Mouse (Mus musculus) T-helper 17 cell (primary cell): ENCODE data around the gene Gm15557.
"Not testable (repeated sequence)": the region's sequence is repeated elsewhere in the genome, so short reads cannot be mapped to it uniquely, and the experiment has no call there.

Source experiments
- in situ Hi-C, 2 experiments: fragments of 300-600 bp; cut with MboI, MseI; formaldehyde crosslinking; loops; 1 replicate in 1 of 2; 2 replicates in 1 of 2; pipeline ENCODE4 v1.15.1; 2025; ENCODE audit warnings: high pct_unique_total_duplicates in 2 of 2

The Gm15557 gene

GRCm38 (mm10) chr2:155940681-155941080, at the start of gene Gm15557:
Gene Gm15557, plus strand, starts transcription at chr2:155940728.
- in situ Hi-C loops = loop anchor here (5.0 kb wide), 1 partner anchor 88 kb away; no protein-coding TSS in a partner anchor

- in situ Hi-C loops = no loop called here
These were observed 46.1 kb upstream of the Gm15557 start for GRCm38 (mm10) chr2:155894307-155895045.

GRCm38 (mm10) chr2:155895046-155895735, 45.3 kb upstream of the Gm15557 start:
- in situ Hi-C loops = no loop called here

- in situ Hi-C loops = no loop called here
These were observed 37.4 kb upstream of the Gm15557 start for GRCm38 (mm10) chr2:155902989-155903631.

- in situ Hi-C loops = no loop called here
These were observed 36.9 kb upstream of the Gm15557 start for GRCm38 (mm10) chr2:155903632-155904008.

GRCm38 (mm10) chr2:155914684-155915083, 25.8 kb upstream of the Gm15557 start:
- in situ Hi-C loops = no loop called here

- in situ Hi-C loops = no loop called here
These were observed 17.4 kb upstream of the Gm15557 start for GRCm38 (mm10) chr2:155923143-155923542.

- in situ Hi-C loops = not testable (repeated sequence)
These were observed 15.3 kb upstream of the Gm15557 start for GRCm38 (mm10) chr2:155925213-155925612.

- in situ Hi-C loops = no loop called here
These were observed 11.7 kb upstream of the Gm15557 start for GRCm38 (mm10) chr2:155928711-155929345.

GRCm38 (mm10) chr2:155929531-155930442, 10.7 kb upstream of the Gm15557 start, which contains the start of gene Uqcc1:
Gene Uqcc1, minus strand, starts transcription at chr2:155930310.
- in situ Hi-C loops = no loop called here

- in situ Hi-C loops = loop anchor here (5.0 kb wide), 1 partner anchor 88 kb away; no protein-coding TSS in a partner anchor
These were observed 515 bp upstream of the Gm15557 start for GRCm38 (mm10) chr2:155939897-155940529.

GRCm38 (mm10) chr2:155941697-155942442, 1.3 kb downstream of the Gm15557 start:
- in situ Hi-C loops = loop anchor here (5.0 kb wide), 1 partner anchor 90 kb away; no protein-coding TSS in a partner anchor

- in situ Hi-C loops = loop anchor here (5.0 kb wide), 1 partner anchor 91 kb away; no protein-coding TSS in a partner anchor
These were observed 2.9 kb downstream of the Gm15557 start for GRCm38 (mm10) chr2:155943463-155943862.

GRCm38 (mm10) chr2:155944685-155945084, 4.2 kb downstream of the Gm15557 start:
- in situ Hi-C loops = loop anchor here (5.0 kb wide), 1 partner anchor 92 kb away; no protein-coding TSS in a partner anchor

GRCm38 (mm10) chr2:155945124-155945523, 4.6 kb downstream of the Gm15557 start, which contains the start of gene Gdf5:
Gene Gdf5, minus strand, starts transcription at chr2:155945367.
- in situ Hi-C loops = no loop called here

GRCm38 (mm10) chr2:155945580-155945979, 5.1 kb downstream of the Gm15557 start:
- in situ Hi-C loops = no loop called here

GRCm38 (mm10) chr2:155946069-155946468, 5.5 kb downstream of the Gm15557 start:
- in situ Hi-C loops = no loop called here

GRCm38 (mm10) chr2:155946499-155946898, 6.0 kb downstream of the Gm15557 start:
- in situ Hi-C loops = no loop called here

- in situ Hi-C loops = no loop called here
These were observed 7.0 kb downstream of the Gm15557 start for GRCm38 (mm10) chr2:155947390-155948002.
